Mouse (Mus musculus) ES-E14 (cell line): ENCODE data around the gene Kcna2.

ENCODE experiments used
- CHD2 ChIP-seq: IDR thresholded peaks from 2 replicates; pipeline ENCODE4 v1.6.1; 2014; ENCODE audit warnings: mild to moderate bottlenecking, low read depth, low read length, inconsistent platforms
- HCFC1 ChIP-seq: IDR thresholded peaks from 2 replicates; pipeline ENCODE4 v1.6.1; 2012; ENCODE audit warnings: low read length, inconsistent platforms, borderline replicate concordance; ENCODE audit not compliant: insufficient read depth
- MAFK ChIP-seq: IDR thresholded peaks from 2 replicates; pipeline ENCODE4 v1.6.1; 2014; ENCODE audit warnings: mild to moderate bottlenecking, low read depth, low read length, inconsistent platforms; ENCODE audit not compliant: insufficient read depth
- ZC3H11A ChIP-seq: IDR thresholded peaks from 2 replicates; pipeline ENCODE4 v1.6.1; 2012; ENCODE audit warnings: low read depth, mild to moderate bottlenecking, inconsistent platforms, low read length, borderline replicate concordance
- ZNF384 ChIP-seq: IDR thresholded peaks from 2 replicates; pipeline ENCODE4 v1.6.1; 2012; ENCODE audit warnings: low read depth, low read length, inconsistent platforms

- TF ChIP-seq CHD2 (no peak), MAFK (no peak), HCFC1 (no peak), ZNF384 (no peak), ZC3H11A (no peak)
Observed at GRCm38 (mm10) chr3:107149006-107149405, 48.1 kb downstream of the Kcna2 start.
